Mouse (Mus musculus) duodenum, adult 2 months (tissue): ENCODE results near the gene Cdon. TPM values are rescaled to one million over a fixed set of nuclear protein-coding genes. Genes with fewer than 3 reads are reported as not detected.

ENCODE experiments used
- polyA plus RNA-seq: library from polyadenylated mRNA; depleted of rRNA; stranded (reverse); fragments of >200 nt; gene quantifications from 2 replicates; pipeline ENCODE4 v1.2.3, GENCODE M21; 2012; ENCODE audit warnings: low replicate concordance; rRNA removed

Gene Cdon
- 1.2 TPM in 2 replicates for polyA plus RNA-seq

GRCm38 (mm10) chr9:35420805-35421719 is at the start of gene Cdon:
TSS of gene Cdon (plus strand) at chr9:35421128.

GRCm38 (mm10) chr9:35518169-35518568 is 97.2 kb downstream of the Cdon start, which contains the start of gene Gm1113:
TSS of gene Gm1113 (minus strand) at chr9:35518269.

Other genes with a start within 250 kb of the Cdon start
- 14.7 and 16.7 TPM in 2 replicates for gene Dcps, start 245.1 kb upstream of the Cdon start, polyA plus RNA-seq
- gene Srpr, start 221.0 kb upstream of the Cdon start, polyA plus RNA-seq, result 19.8 and 29.3 TPM in 2 replicates
- gene Tirap, start 220.8 kb upstream of the Cdon start, polyA plus RNA-seq, result 5.6 and 12.7 TPM in 2 replicates
- 9.6 and 10.1 TPM in 2 replicates for gene Foxred1, start 210.1 kb upstream of the Cdon start, polyA plus RNA-seq
- gene Fam118b, start 153.3 kb upstream of the Cdon start, polyA plus RNA-seq, result 8.3 and 14.8 TPM in 2 replicates
- gene Rpusd4, start 153.3 kb upstream of the Cdon start, polyA plus RNA-seq, result 5.8 and 6.5 TPM in 2 replicates
- gene Gm1113, start 97.1 kb downstream of the Cdon start, polyA plus RNA-seq, result not detected in 2 replicates
- 0.02 TPM in 1 of 2 replicates, not detected in the other for gene Ddx25, start 137.4 kb downstream of the Cdon start, polyA plus RNA-seq
- 0.12 and 0.15 TPM in 2 replicates for gene Pus3, start 137.5 kb downstream of the Cdon start, polyA plus RNA-seq
- gene Pate2, start 149.2 kb downstream of the Cdon start, polyA plus RNA-seq, result 0.15 TPM in 1 of 2 replicates, not detected in the other
- 0.07 and 0.29 TPM in 2 replicates for gene Hyls1, start 149.3 kb downstream of the Cdon start, polyA plus RNA-seq
- gene Pate4, start 190.8 kb downstream of the Cdon start, polyA plus RNA-seq, result not detected in 2 replicates
- not detected in 2 replicates for gene Pate3, start 227.1 kb downstream of the Cdon start, polyA plus RNA-seq